Mouse (Mus musculus) spleen, adult 12 weeks (tissue): ENCODE measurements around the gene Bet1l.

Experiments
- DNase-seq: peaks from one replicate; pipeline ENCODE4 v3.0.0; 2022; ENCODE audit warnings: low spot score

Bet1l gene

DNA sequence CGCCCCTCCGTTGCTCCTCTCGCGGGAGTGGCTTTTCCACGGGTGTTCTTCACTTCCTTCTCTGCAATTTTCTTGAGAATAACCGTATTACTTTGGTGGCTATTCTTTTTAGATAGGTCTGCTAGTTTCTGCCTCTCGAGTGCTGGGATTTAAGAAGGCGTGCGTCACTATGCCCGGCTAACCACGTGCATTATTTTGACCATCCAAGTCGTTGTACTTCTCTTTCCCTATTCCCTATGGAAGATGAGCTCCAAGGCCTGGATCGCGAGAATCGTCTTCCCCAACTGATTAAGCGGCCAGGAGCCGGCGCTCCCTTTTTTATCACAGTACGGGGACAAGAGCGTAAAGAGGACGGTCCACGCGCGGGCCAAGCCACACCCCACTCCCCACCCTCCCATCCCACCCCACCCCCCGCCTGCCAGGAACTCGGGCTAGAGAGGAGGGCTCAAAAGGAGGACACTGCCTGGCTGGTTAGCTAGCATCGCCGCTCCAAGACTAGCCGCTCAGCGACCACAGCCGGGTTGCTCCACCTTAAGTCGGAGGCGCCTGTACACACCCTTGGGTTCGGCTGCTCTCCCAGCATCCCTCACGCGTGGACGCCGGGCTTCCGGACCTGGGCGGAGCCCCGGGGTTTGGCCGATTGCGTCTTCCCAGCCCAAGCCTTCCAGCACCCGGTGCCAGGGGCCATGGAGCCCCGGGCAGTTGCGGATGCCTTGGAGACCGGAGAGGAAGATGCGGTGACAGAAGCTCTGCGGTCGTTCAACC lies 410 bp downstream of the Bet1l start, which contains the start of gene Ric8a:
Gene Ric8a, plus strand, starts transcription at position 173 of the 765 bp plus-strand sequence.
- DNase-seq = peak; percentile 84

- peak; percentile 75 for DNase-seq
Observed at GRCm38 (mm10) chr7:140855860-140856784, 1.3 kb downstream of the Bet1l start, which contains the start of gene Gm45785. Gene Gm45785, minus strand, starts transcription at chr7:140856331.

DNA sequence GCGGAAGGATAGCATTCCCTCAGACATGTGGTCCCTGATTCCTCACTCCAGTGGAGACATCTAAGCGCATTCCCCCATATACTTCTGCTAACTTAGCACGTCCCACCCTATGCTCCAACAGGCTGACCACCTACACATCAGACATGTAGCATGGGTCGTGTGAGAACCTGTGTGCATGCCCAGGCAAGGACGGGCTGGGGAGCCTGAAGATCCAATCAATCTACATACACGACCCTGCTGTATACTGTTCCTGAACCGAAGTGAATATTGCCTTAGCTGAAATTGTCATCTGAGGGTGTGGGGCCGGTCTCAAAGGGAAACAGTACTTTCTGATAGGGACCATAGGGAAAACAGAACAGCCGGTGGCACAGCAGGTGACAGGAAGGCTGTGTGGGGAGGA lies 2.2 kb downstream of the Bet1l start:
- no peak for DNase-seq

DNA sequence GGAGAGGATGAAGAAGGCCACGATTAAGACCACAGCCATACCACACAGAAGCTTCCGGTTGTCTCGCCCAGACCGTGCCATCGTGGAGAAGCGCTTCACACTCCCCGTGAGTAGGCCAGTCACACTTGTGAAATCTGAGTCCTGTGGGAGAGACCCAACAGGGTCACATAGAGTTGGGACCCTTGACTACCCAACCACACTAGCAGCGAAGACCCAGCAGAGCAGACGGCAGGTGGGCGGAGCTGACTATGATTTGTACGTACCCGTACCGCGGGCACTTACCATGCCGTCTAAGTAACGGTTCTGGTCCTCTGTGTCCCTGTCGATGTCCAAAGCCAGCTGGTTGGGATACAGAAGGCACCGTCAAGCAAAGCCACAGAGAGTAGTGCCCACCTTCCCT lies 2.9 kb downstream of the Bet1l start:
- no peak for DNase-seq

GRCm38 (mm10) chr7:140853386-140853785 lies 4.0 kb downstream of the Bet1l start:
- no peak for DNase-seq

- no peak for DNase-seq
Observed at GRCm38 (mm10) chr7:140851916-140852315, 5.5 kb downstream of the Bet1l start.

DNA sequence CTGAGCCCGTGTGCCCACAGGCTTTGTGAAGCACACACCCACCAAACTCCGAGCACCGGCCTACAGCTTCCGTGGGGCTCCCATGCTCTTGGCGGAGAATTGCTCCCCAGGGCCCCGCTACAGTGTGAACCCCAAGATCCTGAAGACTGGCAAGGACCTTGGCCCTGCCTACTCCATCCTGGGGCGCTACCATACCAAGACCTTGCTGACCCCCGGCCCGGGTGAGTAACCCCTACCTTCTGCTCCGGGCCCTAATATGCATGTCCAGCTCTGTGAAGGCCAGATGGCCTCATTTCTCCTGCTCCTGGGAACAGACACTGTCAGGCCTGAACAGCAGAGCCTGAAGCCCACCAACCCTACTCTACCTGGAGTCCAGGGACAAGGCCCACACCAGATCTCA lies 8.8 kb downstream of the Bet1l start:
- no peak for DNase-seq

DNA sequence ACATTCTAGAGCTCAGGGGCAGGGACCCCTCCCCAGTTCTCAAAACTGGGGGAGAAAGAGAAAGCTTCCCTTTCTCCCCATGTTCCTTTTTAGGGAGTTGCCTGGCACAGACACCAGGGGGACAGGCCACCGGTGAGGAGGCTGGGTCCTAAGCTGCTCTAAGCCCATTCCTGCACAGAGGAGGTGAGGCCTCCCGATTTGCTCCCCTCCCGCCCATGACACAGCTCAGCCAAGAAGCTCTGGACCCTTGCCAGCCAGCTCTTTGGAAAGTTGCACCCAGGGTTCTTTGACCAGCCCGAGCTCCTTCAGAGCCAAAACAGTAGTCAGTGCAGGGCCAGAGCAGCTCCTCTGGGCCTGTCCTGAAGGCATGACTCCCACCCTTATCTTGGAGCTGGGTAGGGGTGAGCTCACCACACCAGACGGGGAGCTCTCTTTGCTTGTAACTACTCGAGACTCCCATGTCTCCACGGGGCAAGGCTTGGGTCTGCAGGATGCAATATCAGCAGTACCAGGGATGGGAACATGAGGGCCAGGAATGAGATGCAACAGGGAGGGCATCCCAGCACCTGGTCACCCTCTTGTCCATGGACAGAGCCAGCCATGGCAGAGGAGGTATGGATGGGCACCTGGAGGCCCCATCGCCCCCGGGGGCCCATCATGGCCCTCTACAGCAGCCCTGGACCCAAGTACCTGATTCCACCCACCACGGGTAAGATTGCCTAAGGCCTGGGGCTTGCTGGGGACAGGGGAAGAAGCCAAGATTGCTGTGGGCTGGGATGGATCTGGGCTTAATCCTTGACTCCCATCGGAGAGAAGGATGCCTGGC lies 9.4 kb downstream of the Bet1l start, which contains the start of gene Odf3:
Gene Odf3, plus strand, starts transcription at position 51 of the 826 bp plus-strand sequence.
- no peak for DNase-seq

DNA sequence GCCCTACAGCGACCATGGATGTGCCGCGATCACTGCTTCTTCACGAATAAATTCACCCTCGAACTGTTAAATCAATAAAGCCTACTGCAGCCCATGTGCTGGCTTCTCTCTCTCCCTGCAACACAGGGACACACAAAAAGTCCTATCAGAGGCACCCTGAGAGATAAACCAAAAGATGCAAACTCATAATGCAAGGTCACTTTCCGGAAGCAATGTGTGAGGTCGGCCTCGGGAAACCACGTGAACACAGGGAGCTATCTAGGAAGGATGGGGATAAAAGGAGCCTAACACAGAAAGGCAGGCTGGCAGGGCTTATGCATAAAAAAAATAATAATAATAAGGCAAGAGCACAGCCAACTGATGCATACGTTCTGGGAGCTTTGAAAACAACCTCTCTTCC lies 10.7 kb downstream of the Bet1l start:
- no peak for DNase-seq

DNA sequence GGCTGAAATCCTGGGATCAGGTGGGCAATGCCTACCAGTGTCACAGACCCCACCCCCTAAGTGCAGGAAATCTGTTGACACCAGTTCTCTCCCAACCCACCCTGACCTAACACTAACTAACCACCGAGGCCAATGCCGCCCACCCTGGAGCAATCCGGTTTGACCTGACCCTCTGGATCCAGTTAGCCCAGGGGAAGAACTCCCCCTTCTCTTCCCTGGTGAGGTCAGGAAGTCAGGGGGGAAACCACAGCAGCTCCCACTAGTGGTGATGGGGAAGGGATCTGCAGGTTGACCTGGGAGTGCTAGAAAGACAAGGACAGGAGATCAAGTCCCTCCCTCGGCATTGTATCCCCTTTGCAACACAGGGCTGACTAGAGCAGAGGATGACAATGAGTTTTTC lies 11.7 kb downstream of the Bet1l start:
- DNase-seq = no peak

DNA sequence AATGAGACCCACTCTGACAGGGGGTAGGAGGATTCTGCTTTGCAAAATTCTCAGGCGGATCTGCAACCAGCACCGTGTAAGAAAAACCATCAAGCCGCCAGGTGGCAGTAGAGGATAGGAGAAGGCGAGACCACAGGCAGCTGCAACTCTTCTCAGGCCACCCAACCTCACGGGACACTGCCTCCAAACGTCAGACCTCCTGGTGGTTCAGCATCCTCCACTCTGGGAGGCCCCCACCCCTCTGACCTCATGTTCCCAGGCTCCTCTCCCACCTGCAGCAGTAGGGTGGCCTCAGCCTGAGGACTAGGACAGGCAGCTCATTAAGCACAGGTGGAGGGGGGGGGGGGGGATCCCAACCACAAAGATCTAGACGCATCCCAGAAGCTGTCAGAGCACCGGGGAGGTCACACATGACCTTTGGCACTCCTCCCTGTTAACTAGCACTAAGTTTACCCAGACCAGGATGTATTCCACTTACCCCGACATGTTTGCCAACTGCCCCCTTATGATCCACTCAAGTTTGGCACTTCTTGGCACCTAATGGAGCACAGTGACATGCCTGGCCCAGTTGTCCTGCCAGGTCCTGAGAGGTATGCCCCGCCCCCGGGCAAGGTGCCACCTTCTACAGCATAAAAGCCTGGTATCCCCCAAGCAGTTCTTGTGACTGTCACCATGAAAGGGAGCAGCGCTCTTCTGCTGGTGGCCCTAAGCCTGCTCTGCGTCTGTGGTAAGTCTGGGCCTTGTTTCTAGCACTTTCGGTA lies 12.3 kb downstream of the Bet1l start, which contains the start of gene Scgb1c1:
Gene Scgb1c1, plus strand, starts transcription at position 643 of the 761 bp plus-strand sequence.
- peak; percentile 79 for DNase-seq

- DNase-seq = no peak
Observed at GRCm38 (mm10) chr7:140843806-140844205, 13.6 kb downstream of the Bet1l start.

DNA sequence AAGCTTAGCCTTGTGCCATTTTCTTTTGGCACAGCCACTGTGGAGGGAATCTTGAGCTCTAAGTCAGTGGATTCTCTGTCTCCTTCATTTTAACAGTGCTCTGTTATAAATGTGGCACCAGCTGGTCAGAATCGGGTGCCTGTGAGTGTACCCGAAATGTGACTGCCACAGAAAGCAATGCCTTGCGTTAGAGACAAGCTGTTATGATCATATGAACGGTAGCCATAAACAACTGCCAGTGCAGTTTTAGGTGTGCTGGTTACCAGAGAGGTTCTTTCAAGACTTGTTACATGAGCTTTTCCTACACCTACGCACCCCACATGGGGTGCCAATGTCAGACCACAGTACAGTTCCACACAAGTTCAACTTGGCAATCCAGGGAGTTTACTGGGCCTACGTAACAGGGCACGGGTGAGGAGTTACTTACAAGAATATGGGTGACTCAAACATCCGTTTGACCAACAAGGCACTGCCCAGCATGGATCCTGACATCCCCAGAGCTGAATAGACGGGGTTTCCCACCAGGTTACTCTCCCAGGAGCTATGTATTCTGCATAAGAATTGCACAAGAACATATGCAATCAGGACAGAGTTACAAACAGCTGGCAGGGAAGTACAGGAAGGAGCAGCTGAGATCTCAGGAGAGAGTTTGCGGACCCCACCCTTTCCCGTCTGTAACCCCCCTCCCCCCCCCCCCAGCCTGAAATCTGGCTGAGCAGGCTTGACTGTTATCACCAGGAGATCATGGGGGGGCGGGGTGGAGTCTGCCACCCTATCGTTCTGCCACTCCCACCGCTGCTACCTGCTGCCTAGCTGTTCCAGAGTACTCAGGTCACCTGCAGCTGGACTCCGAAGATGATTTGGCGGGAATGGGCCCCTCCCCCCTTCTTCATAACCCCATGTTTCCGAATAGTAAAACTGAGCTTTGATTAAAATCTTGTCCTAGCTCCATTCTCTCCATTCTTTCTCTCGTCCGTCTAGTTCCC lies 16.3 kb downstream of the Bet1l start:
- DNase-seq = no peak

DNA sequence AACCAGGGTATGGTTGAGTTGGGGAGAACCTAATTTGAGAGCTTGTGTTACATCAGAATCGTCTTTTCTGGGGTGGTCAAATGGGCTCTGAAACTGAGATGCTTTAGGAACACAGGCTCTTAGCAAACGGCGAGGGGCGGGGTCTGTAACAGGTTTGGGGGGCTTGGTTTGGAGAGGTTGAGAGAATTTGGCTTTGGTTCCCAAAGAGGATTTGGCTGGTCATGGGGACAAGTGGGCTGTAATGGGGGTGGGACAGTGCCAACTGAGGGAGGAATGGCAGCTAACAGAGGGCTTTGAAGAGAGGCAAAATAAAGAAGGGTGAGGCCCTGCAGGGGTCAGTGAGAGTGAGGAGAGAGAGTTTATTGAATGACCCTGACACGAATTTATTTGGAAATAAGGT lies 17.8 kb downstream of the Bet1l start:
- no peak for DNase-seq

DNA sequence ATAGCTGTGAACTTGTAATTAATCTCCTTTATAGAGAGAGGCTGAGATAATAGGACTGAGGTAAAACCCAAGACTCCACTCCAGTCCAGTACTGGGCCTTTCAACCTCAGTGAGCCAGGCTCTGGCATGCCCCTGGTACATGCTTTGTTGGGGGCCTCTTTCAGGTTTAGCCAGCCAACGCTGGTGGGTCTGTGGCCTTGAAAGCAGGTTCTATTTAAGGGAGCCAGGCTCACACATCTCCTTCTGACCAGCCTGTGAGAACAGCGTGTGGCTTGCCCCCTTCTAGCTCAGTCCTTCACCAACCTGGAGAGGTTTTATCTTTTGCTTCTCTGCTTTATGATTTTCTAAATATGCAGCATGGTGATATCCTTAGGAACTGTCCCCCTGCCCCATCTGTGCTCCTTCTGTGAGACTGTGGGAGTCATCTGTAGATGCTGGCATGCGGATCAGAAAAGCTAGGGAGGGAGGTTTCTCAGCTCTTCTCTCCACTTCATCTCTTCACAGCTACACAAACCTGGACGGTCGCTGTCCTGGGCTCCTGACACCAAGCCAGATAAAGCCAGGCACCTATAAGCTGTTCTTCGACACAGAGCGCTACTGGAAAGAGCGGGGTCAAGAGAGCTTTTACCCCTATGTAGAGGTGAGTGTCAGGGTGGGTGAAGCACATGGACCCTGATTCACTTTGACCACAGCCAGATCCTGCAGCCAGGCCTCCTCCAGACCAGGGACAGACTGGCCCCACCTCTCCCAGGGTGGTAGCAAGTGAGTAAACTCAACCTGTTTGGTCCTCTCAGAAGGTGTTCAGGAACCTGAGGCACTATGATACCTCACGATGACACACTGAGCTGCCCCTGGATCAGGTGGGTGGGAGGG lies 20.9 kb downstream of the Bet1l start:
- no peak for DNase-seq

- DNase-seq = no peak
Observed at GRCm38 (mm10) chr7:140835758-140836087, 21.7 kb downstream of the Bet1l start.

DNA sequence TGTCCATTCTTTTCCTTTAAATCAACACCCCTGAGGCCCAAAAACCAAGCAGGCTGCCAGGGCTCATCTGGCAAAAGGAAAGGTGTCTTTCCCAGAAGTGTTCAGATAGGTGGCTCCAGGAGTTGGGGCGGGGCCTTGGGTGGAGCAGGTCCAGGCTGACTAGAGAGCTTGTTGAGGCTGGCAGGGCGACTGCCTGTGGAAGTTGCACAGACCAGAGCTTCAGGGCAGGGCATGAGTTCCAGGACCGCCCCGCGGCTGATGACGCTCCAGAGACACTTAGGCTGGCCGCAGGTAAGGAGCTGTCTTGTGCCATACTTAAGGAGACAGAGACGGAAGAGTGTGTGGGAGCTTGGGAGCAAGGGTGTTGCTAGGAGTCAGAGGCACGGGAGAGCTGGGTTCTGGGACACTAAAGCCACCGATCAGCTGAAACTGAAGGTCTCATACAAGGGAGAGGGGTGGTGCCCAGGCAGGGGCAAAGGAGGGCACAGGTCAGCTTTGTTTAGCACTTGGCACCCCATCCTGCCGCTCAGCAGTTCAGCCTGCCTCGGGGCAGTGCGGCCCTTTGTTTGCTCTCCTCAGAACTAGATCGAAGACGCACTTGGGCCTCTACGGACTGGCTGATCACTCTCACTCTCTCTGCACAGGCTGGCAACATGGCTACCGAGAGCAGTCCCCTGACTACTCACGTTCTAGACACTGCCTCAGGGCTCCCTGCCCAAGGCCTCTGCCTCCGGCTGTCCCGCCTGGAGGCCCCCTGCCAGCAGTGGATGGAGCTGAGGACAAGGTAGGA lies 22.2 kb downstream of the Bet1l start, which contains the start of gene Urah:
Gene Urah, plus strand, starts transcription at position 51 of the 790 bp plus-strand sequence.
- DNase-seq = no peak

DNA sequence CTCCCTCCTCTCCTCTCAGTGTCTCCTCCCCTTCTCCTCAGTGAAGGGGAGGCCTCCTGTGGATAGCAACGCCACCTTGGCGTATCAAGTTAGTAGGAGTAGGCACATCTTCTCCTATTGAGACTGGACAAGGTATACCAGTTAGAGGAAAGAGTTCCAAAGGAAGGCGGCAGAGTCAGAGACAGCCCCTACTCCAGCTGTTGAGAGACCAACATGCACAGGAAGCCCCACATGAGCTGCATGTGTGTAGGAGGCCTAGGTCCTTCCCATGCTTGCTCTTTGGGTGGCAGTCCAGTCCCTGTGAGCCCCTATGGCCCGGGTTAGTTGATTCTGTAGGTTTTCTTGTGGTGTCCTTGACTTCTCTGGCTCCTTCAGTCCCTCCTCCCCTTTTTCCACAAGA lies 24.0 kb downstream of the Bet1l start:
- no peak for DNase-seq
